Mouse (Mus musculus): ENCODE data around the gene Prps1. TPM values are rescaled to one million over a fixed set of nuclear protein-coding genes. Genes with fewer than 3 reads are reported as not detected.
A peak's percentile ranks its signal among the peaks of the same experiment; 100 is the strongest.

Gene Prps1
- total RNA-seq (2021), result 10 to 100 TPM; 18.9 to 22.5 TPM
- long read RNA-seq, experiment 1, transcript Prps1-201 (7 exons, 1,965 nt), result major isoform, 18 of 21 reads
- long read RNA-seq, experiment 1, partial matches to known transcripts, result 0 of 21 reads
- long read RNA-seq, experiment 1, other reads (novel, unspliced or antisense), result 3 of 21 reads
- long read RNA-seq, experiment 2, transcript Prps1-201 (7 exons, 1,965 nt), result major isoform, 18 of 21 reads
- long read RNA-seq, experiment 2, partial matches to known transcripts, result 3 of 21 reads
- long read RNA-seq, experiment 2, other reads (novel, unspliced or antisense), result 0 of 21 reads

DNA sequence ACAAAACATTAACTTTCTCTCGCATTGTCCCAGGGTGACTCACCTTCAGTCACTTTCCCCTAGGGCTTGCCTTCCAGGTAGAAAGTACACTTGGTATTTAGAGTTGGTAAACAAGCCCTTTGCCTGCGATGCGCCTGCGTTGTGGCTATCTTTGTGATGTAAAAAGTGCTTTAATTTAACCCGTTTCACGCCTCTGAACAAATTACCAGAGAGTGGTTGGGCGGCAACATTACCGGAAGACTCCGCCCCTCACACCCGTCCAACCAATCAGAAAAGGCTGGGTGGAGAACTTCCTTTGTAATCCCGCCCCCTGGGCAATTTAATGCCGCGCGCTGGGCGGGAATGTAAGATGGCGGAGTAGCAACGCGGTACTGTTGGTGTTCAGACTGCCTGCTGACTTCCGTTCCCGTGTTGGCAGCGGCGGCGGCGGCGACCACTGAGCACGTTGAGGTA is at the start of gene Prps1:
Gene Prps1, plus strand, starts transcription at position 335 of the 453 bp plus-strand sequence.
- intact Hi-C loops (cut with DNase I; ENCODE audit: low total_unique reads), result no loop called here
- peak; percentile 78 for DNase-seq

GRCm38 (mm10) chrX:140407593-140407992 is 48.8 kb upstream of the Prps1 start:
- DNase-seq, result no peak
- intact Hi-C loops (cut with DNase I; ENCODE audit: low total_unique reads), result no loop called here

- no peak for DNase-seq
- intact Hi-C loops (cut with DNase I; ENCODE audit: low total_unique reads), result no loop called here
Measured at GRCm38 (mm10) chrX:140418467-140418866, 37.9 kb upstream of the Prps1 start.

DNA sequence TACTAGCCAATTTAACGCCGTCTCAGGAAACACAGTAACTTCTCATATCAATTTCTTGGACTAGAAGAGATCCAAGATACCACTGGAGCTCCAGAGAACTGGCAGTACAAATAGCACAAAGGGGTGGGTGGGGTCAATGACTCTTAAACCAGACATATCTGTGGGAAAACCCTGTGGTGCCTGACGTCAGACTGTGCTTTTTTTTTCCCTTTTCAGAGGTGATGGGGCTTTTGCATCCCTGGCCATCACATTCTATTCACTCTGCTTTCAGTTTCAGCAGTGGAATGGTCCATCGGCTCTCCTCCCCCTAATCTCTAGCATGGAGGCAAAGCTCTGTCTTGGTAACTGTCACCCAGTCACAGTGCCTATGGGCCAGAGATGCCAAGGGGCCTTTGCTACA is 29.3 kb upstream of the Prps1 start:
- DNase-seq, result no peak
- intact Hi-C loops (cut with DNase I; ENCODE audit: low total_unique reads), result no loop called here

DNA sequence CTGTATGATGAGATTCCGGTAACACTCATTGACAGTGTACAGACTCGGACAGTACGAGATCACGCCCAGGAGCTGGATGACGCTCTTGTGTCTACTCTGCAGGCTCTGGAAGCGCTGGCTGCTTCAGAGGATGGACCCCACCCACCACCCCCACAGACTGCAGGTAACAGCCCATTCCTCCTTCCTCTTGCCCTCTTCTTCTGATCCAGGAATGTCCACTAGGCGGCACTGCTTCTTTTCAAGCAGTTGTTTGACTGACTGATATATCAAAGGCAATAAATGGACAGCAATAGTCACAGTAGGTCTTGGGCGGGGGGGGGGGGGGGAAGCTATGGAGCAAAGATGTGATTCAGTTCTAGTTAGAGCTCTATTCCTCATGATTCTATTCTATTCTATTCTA is 28.2 kb upstream of the Prps1 start:
- no peak for DNase-seq
- intact Hi-C loops (cut with DNase I; ENCODE audit: low total_unique reads), result no loop called here

- intact Hi-C loops (cut with DNase I; ENCODE audit: low total_unique reads), result no loop called here
- DNase-seq, result no peak
Measured at GRCm38 (mm10) chrX:140429985-140430384, 26.4 kb upstream of the Prps1 start.

GRCm38 (mm10) chrX:140430506-140430905 is 25.9 kb upstream of the Prps1 start:
- intact Hi-C loops (cut with DNase I; ENCODE audit: low total_unique reads), result no loop called here
- no peak for DNase-seq

- no peak for DNase-seq
- intact Hi-C loops (cut with DNase I; ENCODE audit: low total_unique reads), result no loop called here
Measured at GRCm38 (mm10) chrX:140431981-140432380, 24.4 kb upstream of the Prps1 start.

- intact Hi-C loops (cut with DNase I; ENCODE audit: low total_unique reads), result no loop called here
- no peak for DNase-seq
Measured at GRCm38 (mm10) chrX:140432786-140433185, 23.6 kb upstream of the Prps1 start.

- intact Hi-C loops (cut with DNase I; ENCODE audit: low total_unique reads), result no loop called here
Measured at GRCm38 (mm10) chrX:140437906-140438305, 18.5 kb upstream of the Prps1 start.

DNA sequence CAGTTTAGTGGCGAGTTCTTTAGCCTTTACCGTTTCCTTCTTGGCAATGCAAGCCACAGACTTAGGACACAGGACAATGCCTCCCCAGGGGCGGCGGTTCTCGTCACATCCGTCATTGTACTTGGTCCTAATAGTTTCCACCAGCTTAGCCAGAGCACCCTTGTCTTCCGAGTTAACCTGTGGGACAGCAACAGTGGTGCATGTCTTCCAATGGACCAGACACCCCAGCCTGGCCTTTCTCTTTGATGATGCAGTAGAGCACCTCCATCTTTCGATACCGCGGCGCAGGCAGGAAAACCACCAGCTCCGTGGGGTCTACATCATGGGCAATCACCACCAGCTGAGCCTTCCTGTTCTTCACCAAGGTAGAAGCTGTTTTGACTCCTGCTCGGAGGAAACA is 10.9 kb upstream of the Prps1 start:
- DNase-seq, result no peak
- intact Hi-C loops (cut with DNase I; ENCODE audit: low total_unique reads), result no loop called here

More at GRCm38 (mm10) chrX:140437906-140438305, 18.5 kb upstream of the Prps1 start:
- DNase-seq, result no peak

DNA sequence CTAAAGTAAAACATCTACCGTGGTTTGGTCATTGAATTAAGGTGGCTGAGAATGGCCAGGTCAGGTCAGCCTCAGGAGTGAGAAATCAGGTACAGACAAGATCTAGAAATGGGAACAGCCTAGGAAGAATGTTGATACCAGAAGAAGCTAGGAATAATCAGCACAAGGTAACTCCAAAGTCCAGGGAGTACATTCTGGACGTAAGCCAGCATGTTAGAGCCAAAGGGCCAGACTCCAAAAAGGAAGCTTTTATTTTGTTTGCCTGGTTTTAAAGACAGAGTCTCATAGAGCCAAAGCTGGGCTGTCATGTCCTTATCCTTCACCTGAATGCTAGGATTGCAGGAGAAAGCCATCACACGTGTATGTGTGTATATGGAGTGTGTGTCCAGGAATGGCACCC is 6.3 kb upstream of the Prps1 start:
- no peak for DNase-seq
- intact Hi-C loops (cut with DNase I; ENCODE audit: low total_unique reads), result no loop called here

- DNase-seq, result no peak
- intact Hi-C loops (cut with DNase I; ENCODE audit: low total_unique reads), result no loop called here
Measured at GRCm38 (mm10) chrX:140456751-140457491, 508 bp downstream of the Prps1 start.

DNA sequence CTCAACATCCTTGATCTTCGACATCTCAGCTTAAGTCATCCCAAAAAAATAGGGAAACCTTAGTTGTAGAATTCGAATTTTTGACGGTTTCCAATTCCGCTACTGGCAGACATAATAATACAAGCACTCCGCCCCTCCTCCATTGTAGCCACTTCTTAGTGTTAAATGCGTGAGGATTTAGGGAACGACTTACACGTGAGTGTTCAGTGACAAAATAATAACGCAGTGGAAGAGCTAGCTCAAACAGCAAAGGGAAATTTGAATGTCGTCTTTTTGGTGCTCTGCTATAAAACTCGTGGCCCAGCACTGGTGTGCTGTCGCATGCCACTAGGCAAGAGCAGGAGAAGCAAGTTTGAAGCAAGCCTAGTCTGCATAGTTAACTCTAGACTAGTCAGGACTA is 1.1 kb downstream of the Prps1 start:
- intact Hi-C loops (cut with DNase I; ENCODE audit: low total_unique reads), result no loop called here

DNA sequence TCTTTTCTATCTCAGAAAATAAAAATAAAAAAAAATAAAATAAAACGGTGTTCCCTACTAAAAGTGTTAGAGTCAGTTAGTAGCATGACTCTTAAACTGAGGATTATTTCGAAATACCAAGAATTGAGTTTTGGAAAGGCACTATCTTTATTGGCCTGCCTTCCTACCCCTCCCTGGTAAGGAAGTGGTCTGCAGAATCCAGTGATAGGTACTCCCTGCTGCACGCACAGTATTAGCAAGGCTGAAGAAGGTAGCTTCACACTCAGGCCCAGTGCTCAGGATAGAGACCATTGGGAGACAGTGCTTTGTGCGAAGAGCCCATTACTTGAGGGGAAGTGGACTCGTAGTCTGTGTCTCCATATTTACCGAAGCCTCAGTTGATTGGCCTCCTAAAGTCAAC is 21.8 kb downstream of the Prps1 start:
- no peak for DNase-seq
- intact Hi-C loops (cut with DNase I; ENCODE audit: low total_unique reads), result no loop called here

More for the DNA sequence above, 1.1 kb downstream of the Prps1 start:
- DNase-seq, result no peak

- DNase-seq, result peak; percentile 25
- intact Hi-C loops (cut with DNase I; ENCODE audit: low total_unique reads), result no loop called here
Measured at GRCm38 (mm10) chrX:140479171-140479570, 22.8 kb downstream of the Prps1 start.

- intact Hi-C loops (cut with DNase I; ENCODE audit: low total_unique reads), result loop anchor here (5.0 kb wide), 1 partner anchor 113 kb away; the partner anchor contains the start of gene Tsc22d3
- no peak for DNase-seq
Measured at GRCm38 (mm10) chrX:140489174-140489573, 32.8 kb downstream of the Prps1 start.

- no peak for DNase-seq
- intact Hi-C loops (cut with DNase I; ENCODE audit: low total_unique reads), result no loop called here
Measured at GRCm38 (mm10) chrX:140490203-140490602, 33.8 kb downstream of the Prps1 start.

GRCm38 (mm10) chrX:140491884-140492571 is 35.6 kb downstream of the Prps1 start:
- intact Hi-C loops (cut with DNase I; ENCODE audit: low total_unique reads), result no loop called here
- DNase-seq, result no peak

- intact Hi-C loops (cut with DNase I; ENCODE audit: low total_unique reads), result no loop called here
- no peak for DNase-seq
Measured at GRCm38 (mm10) chrX:140493527-140494029, 37.2 kb downstream of the Prps1 start.

Measured in gastrocnemius, postnatal 14 days (tissue).